Mouse (Mus musculus) layer of hippocampus, adult 2 months (tissue): ENCODE data around the gene Ep400. TPM values are rescaled to one million over a fixed set of nuclear protein-coding genes. Genes with fewer than 3 reads are reported as not detected.

Experiments
- DNase-seq, 2 experiments: peaks; one replicate each; pipeline ENCODE4 v3.0.0; 2022; ENCODE audit warnings: low spot score in 2 of 2
- H3K27ac ChIP-seq: fragments of 200-600 bp; 2 replicates; pipeline ENCODE4 v1.8.1; 2022
- H3K4me3 ChIP-seq: fragments of 200-600 bp; 2 replicates; pipeline ENCODE4 v1.8.1; 2022; ENCODE audit warnings: mild to moderate bottlenecking
- CTCF ChIP-seq: fragments of 200-600 bp; conservative IDR thresholded peaks from 2 replicates; pipeline ENCODE4 v1.8.1; 2022; ENCODE audit warnings: antibody characterized with exemption, mild to moderate bottlenecking, moderate library complexity
- long read RNA-seq, 2 experiments: library from polyadenylated mRNA; stranded (forward); transcript quantifications; one replicate each; pipeline ENCODE4 v2.0.0; 2021; ENCODE audit warnings: borderline mapping rate in 2 of 2
- total RNA-seq, 2 experiments: library from RNA; stranded (reverse); gene quantifications; 2 replicates each; pipeline ENCODE4 v1.2.3; 2021

Gene Ep400
- total RNA-seq = 100 to 1,000 TPM; 104 to 114 TPM
- long read RNA-seq, experiment 1, partial matches to known transcripts = 7 of 13 reads
- long read RNA-seq, experiment 1, other reads (novel, unspliced or antisense) = 6 of 13 reads
- long read RNA-seq, experiment 2, partial matches to known transcripts = 12 of 16 reads
- long read RNA-seq, experiment 2, other reads (novel, unspliced or antisense) = 4 of 16 reads

- Histone ChIP-seq H3K4me3 (peak within 1 kb of the TSS; percentile 63), H3K27ac (peak within 1 kb of the TSS; percentile 96)
- DNase-seq = peak; percentile 100
- peak; percentile 75 for TF ChIP-seq CTCF
Observed at GRCm38 (mm10) chr5:110770448-110771158, at the start of gene Ep400. TSS of gene Ep400 (minus strand) at chr5:110770717.

DNA sequence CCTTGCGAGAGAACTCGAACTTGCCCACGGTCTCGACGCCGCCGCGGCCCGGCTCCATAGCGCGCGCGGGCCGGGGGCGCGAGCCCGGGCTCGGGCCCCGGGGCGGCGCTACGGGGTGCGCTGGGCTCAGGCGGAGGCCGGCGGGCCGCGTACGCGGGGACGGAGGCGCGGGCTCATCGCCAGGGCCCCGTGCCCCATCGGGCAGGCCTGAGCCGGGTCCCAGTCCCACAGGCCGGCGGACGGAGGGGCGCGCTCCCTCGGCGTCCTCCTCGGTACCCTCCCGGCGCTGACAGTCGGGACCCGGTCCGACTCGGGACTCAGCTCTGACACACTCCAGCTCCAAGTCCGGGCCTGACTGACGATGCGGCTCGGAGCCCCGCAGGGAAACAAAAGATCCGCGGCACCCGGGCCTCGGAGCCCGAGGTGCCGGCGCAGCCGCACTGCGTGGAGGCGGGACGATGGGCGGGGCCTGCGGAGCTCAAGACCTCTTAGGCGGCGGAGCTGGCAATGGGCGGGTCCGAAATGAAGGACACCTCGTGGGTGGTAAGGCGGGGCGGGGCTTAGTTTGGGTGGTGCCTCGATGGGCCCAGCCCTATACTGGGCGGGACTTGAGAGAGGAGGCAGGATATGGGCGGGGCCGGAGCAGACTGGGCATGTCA lies 39.3 kb upstream of the Ep400 start, which contains the start of gene Ulk1:
Gene Ulk1, minus strand, starts transcription at position 431 of the 659 bp plus-strand sequence.
- DNase-seq = peak; percentile 99
- H3K4me3 ChIP-seq = peak within 1 kb of the TSS; percentile 90
- TF ChIP-seq CTCF = no peak
- H3K27ac ChIP-seq = peak within 1 kb of the TSS; percentile 88

DNA sequence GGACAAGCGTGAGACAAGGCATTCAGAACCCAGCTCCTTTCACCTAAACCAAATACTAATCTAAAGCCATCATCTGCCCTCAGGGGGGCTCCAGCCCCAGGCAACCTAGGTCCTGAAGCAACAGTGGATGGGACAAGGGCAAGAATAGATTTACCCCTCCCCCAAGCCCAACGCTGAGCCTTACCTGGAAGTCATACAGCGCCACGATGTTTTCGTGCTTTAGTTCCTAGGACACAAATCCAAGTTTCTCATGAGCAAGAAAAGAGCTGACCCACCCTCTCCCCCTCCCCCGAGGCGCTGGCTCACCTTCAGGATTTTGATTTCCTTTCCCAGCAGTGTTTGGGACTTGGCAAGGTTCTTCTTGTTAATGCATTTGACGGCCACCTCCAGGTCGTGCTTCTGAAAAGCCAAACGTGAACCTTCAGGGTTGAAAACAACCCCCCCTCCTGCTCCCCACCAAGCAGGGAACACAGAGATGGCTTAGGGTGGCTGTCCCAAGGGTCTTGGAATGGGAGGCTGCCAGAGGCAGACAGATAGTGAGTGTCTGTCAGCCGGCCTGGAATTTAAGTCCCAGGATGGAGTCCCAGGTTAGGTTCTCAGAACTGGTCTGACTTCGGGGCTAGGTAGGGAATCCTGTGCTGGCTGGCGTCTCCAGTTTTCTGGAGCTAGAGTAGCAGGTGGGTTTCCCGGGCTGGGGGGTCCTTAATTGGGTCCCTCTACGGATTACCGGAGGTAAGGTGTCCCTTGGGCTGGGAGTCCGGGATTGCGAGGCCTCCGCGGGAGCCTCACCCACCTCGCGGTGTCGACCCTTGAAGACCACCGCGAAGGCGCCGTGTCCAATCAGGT lies 38.5 kb upstream of the Ep400 start:
- peak overlapping the region; percentile 90 for H3K4me3 ChIP-seq
- no peak for TF ChIP-seq CTCF
- peak overlapping the region; percentile 88 for H3K27ac ChIP-seq
- no peak for DNase-seq

DNA sequence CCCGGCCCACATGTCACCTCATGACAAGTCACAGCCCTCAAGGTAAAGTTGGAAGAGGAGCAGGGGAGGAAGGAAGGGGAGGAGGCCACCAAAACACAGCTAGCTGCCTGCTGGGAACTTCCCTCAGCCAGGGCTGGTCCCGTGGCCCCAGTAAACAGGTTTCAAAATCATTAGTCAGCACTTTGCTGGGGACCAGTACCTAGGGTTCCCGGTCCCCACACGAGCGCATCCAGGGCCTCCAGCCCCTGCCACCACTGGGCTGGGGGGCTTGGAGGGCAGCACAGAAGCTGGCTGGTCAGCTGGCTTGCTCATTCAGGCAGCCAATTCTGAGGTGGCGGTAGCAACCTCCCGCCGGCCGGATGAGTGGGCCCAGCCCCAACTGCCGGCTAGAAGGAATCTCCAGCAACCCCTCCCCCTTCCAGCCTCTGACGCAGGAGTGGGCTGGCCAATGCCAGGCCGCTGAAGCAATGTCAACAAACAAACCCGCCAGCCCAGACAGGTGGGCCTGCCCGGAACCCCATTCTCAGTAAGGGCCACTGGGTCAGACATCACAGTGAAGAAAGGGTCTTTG lies 37.6 kb upstream of the Ep400 start:
- peak; percentile 78 to 80 for DNase-seq
- peak overlapping the region; percentile 90 for H3K4me3 ChIP-seq
- no peak for TF ChIP-seq CTCF
- H3K27ac ChIP-seq = peak overlapping the region; percentile 88

GRCm38 (mm10) chr5:110807453-110807852 lies 36.9 kb upstream of the Ep400 start:
- H3K27ac ChIP-seq = peak overlapping the region; percentile 88
- no peak for DNase-seq
- peak overlapping the region; percentile 90 for H3K4me3 ChIP-seq
- no peak for TF ChIP-seq CTCF

- no peak overlapping the region for H3K4me3 ChIP-seq
- no peak for TF ChIP-seq CTCF
- no peak overlapping the region for H3K27ac ChIP-seq
- DNase-seq = no peak
Observed at GRCm38 (mm10) chr5:110806676-110807075, 36.2 kb upstream of the Ep400 start.

- no peak overlapping the region for H3K27ac ChIP-seq
- no peak overlapping the region for H3K4me3 ChIP-seq
- DNase-seq = no peak
- no peak for TF ChIP-seq CTCF
Observed at GRCm38 (mm10) chr5:110806154-110806553, 35.6 kb upstream of the Ep400 start.

DNA sequence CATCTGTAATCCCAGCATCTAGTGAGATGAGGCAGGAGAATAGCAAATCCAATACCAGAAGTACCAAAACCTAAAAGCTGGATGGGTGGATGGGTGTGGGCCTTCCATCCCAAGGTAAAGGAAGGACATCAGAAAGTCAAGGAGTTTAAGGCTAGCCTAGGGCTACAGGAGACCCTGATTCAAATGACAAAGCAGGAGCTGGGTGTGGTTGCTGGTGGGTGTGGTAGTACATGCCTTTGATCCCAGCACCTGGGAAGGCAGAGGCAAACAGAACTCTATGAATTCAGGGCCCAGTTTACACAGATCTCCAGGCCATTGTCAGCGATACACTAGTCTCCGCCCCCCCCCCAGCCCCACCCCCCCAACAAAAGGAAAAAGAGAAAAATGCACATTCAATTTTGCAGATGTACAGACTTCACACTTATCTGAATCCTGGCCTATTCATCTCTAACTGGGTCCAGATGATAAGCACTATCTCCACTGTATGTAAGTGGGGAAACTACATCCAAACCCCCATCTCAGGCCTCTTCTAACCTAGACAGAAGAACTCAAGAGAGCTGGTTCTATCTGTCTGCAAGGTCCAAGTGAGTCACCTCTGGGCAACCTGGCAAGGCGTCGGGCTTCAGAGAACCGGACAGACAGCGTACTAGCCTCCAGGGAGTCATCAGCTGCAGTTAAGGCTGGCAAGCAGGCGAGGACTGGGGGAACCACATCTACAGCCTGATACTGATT lies 33.7 kb upstream of the Ep400 start:
- H3K4me3 ChIP-seq = no peak overlapping the region
- DNase-seq = no peak
- no peak for TF ChIP-seq CTCF

DNA sequence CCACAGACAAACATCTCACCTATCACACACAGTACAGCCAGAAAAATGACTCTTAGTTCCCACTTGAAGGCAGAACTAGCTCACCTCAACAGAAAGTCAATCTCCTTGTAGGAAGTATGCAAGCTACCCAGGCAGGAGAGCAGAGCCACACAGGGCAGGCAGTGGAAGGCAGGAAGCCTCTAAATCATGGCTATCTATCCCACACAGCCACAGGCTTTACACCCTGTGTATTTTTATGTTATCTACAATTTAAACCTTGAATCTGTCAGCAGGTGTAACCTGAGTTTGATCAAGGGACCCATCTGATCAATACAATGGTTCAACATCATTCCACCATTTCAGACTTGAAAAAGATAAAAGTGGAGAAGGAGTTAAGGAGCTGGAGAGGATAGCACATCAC lies 32.3 kb upstream of the Ep400 start:
- no peak for DNase-seq
- Histone ChIP-seq H3K27ac (no peak overlapping the region), H3K4me3 (no peak overlapping the region)
- no peak for TF ChIP-seq CTCF

More for the DNA sequence above, 33.7 kb upstream of the Ep400 start:
- no peak overlapping the region for H3K27ac ChIP-seq

DNA sequence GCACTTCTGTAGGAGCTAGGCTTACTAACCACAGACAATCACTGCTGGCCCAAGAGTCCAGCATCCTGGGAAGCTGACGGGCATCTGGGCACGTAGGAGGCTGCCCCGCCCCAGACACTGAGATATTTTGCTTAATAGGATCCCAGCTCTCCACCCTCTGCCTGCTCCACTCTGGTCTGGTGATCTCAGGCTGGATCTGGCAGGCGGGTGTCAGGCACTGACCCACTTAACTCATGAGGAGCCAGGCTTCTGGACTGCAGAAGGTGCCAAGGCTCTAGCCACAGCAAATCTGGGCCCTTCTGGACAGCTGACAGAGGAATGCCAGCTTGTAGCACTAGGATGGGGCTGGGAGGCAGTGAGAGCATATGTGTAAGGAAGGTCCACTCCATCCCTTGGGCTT lies 31.7 kb upstream of the Ep400 start:
- TF ChIP-seq CTCF = no peak
- no peak overlapping the region for H3K27ac ChIP-seq
- no peak for DNase-seq
- no peak overlapping the region for H3K4me3 ChIP-seq

DNA sequence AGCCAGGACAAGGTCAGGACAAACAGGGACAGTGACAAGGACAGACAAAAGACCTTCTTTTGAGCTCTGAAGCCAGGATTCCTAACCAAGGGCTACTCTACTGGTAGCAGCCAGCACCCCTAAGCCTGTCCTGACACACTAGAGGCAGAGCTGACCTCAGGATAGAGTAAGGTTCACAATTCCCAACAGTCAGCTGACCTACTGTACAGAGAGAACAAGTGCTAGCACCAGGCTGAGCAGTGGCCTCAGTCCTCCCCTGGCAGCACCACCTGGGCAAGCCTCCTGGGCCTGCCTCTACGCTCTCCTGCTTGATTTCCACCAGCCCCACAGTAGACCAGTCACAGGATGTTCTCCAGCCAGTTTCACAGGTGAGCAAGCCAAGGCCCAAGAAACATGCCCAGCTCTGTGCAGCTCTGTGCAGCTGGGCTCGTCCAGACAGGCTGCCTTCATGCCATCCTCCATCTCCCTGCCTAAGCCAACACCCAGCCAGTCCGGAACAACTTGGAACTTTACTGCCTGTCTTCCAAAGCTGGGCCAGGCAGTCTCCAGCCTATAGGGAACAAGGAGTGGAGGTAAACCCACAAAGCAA lies 30.6 kb upstream of the Ep400 start:
- no peak for DNase-seq
- no peak overlapping the region for H3K4me3 ChIP-seq
- H3K27ac ChIP-seq = no peak overlapping the region
- TF ChIP-seq CTCF = no peak

DNA sequence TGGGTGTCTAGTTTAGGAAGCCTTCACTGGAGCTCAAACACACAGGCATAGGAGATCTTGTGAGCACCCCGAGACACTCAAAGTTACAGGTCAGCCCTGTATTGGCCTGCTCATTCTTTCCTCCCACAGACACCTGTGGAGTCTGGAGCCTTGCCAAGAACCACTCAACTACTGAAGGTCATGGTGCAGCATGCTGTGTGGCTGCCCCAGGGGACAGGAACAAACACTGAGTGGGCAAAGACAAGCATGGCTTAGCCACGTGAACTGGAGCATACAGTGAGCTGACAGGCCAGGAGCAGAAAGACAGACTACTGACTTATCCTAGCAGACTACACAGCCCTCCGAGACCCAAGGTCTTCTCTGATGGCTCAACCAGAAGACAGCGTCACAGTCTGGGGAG lies 27.2 kb upstream of the Ep400 start:
- no peak overlapping the region for H3K4me3 ChIP-seq
- TF ChIP-seq CTCF = no peak
- no peak for DNase-seq
- H3K27ac ChIP-seq = no peak overlapping the region
